Mouse (Mus musculus) liver, adult 2 months (tissue): ENCODE results near the gene Aipl1. TPM values are rescaled to one million over a fixed set of nuclear protein-coding genes. Genes with fewer than 3 reads are reported as not detected.

Experiments
- DNase-seq: peaks from one replicate; pipeline ENCODE4 v3.0.0-alpha.2; 2011; ENCODE audit warnings: low read depth, low spot score; ENCODE audit errors: extremely low read depth
- H3K27ac ChIP-seq: fragments of 200-500 bp; replicated peaks from 2 replicates; pipeline ENCODE4 v1.5.1; 2012; ENCODE audit warnings: low read depth, mild to moderate bottlenecking, control low read depth, inconsistent platforms, low read length; ENCODE audit not compliant: insufficient read depth
- H3K27me3 ChIP-seq: fragments of 200-500 bp; 2 replicates; pipeline ENCODE4 v1.6.1; 2012; ENCODE audit warnings: mild to moderate bottlenecking, moderate library complexity, low read length, inconsistent platforms; ENCODE audit not compliant: control insufficient read depth, insufficient read depth
- H3K36me3 ChIP-seq: fragments of 200-500 bp; 2 replicates; pipeline ENCODE4 v1.6.1; 2012; ENCODE audit warnings: low read length, inconsistent platforms; ENCODE audit not compliant: control insufficient read depth, insufficient read depth
- H3K4me1 ChIP-seq: fragments of 200-500 bp; 2 replicates; pipeline ENCODE4 v1.6.1; 2011; ENCODE audit warnings: low read length; ENCODE audit not compliant: control insufficient read depth, insufficient read depth
- H3K4me3 ChIP-seq: fragments of 200-500 bp; 2 replicates; pipeline ENCODE4 v1.5.1; 2011; ENCODE audit warnings: low read depth, mild to moderate bottlenecking, control low read depth, low read length, moderate library complexity; ENCODE audit not compliant: insufficient read depth
- H3K79me2 ChIP-seq: fragments of 200-500 bp; 2 replicates; pipeline ENCODE4 v1.6.1; 2012; ENCODE audit warnings: inconsistent platforms, mild to moderate bottlenecking, low read length, moderate library complexity; ENCODE audit not compliant: control insufficient read depth, insufficient read depth
- H3K9ac ChIP-seq: fragments of 200-500 bp; 2 replicates; pipeline ENCODE4 v1.6.1; 2012; ENCODE audit warnings: low read depth, mild to moderate bottlenecking, control low read depth, inconsistent platforms, low read length
- CTCF ChIP-seq: fragments of 200-500 bp; IDR thresholded peaks from 2 replicates; pipeline ENCODE4 v1.5.1; 2011; ENCODE audit warnings: low read depth, low read length, control low read depth
- POLR2A ChIP-seq: fragments of 200-500 bp; IDR thresholded peaks from 2 replicates; pipeline ENCODE4 v1.6.1; 2011; ENCODE audit warnings: low read length, control low read depth; ENCODE audit not compliant: insufficient read depth; ENCODE audit errors: extremely low read depth
- WGBS: fragments of 180-500 bp; shearing (Covaris S2); methylation state at CpG from one replicate; pipeline ENCODE4 v1.1.7; 2018; 5-methylcytosine and 5-hydroxymethylcytosine counted together
- polyA plus RNA-seq: library from polyadenylated mRNA; depleted of rRNA; stranded (reverse); fragments of >200 nt; gene quantifications from 2 replicates; pipeline ENCODE4 v1.2.3, GENCODE M21; 2012; rRNA removed
- total RNA-seq: library from RNA; depleted of rRNA; stranded (reverse); fragments of >200 nt; gene quantifications from 2 replicates; pipeline ENCODE4 v1.2.3, GENCODE M21; 2014; rRNA removed

Gene Aipl1
- total RNA-seq = not detected in 2 replicates
- polyA plus RNA-seq = not detected in 2 replicates

GRCm38 (mm10) chr11:72037409-72037808 is at the start of gene Aipl1:
Gene Aipl1 (minus strand): TSS chr11:72037509.
- DNase-seq = no peak
- WGBS = 70% methylated on average over 4 of the region's 4 CpGs
- Histone ChIP-seq H3K4me1 (no peaks in the 10 kb centered on the region), H3K79me2 (no peaks in the 10 kb centered on the region), H3K9ac (no peak within 1 kb of the TSS), H3K36me3 (no peaks in the 10 kb centered on the region), H3K4me3 (no peak within 1 kb of the TSS), H3K27ac (no peak within 1 kb of the TSS), H3K27me3 (no peaks in the 10 kb centered on the region; the same call in 1 of the 2 replicates)
- TF ChIP-seq CTCF = no peak
- TF ChIP-seq POLR2A = no peak

DNA sequence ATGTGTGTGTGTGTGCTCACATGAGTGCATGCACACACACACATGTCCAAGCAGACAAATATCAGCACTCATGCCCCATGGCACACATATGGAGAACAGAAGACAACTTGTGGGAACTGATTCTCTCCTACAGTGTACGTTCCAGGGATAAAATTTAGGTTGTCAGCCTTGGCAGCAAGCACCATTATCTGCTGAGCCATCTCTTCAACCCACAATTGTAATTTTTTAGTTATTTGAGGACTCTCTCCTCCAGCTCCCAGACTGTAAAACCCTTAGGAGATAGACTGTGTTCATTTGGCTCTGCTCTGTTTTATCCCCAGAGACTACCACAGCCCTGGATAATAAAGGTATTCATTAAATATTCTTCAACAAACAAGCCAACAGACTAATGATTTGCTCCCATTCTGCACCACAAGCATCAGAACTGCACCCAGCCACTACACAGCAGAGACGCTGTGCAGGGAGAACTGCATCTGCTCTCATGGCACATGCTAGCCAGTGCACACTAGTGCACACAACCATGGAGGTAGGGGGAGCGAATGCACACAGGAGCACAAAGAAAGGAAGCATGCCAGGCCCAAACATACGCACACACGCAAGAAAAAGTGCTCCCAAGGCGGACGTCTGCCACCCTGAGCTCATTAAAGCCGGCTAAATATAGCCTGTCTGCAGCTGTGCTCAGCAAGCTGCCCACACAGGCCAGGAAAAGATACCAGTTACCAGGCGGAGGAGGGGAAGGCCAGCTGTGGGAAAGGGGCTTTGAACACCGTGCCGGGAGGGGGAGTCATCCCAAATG is 49.1 kb upstream of the Aipl1 start:
- Histone ChIP-seq H3K4me1 (no peaks in the 10 kb centered on the region), H3K9ac (no peak overlapping the region), H3K79me2 (no peaks in the 10 kb centered on the region), H3K36me3 (no peaks in the 10 kb centered on the region), H3K27me3 (no peaks in the 10 kb centered on the region), H3K4me3 (no peak overlapping the region), H3K27ac (no peak overlapping the region)
- no peak for TF ChIP-seq POLR2A
- no peak for TF ChIP-seq CTCF
- DNase-seq = no peak
- 71% methylated on average over 11 of the region's 11 CpGs for WGBS

- 96% methylated on average over 15 of the region's 15 CpGs for WGBS
These were observed 47.0 kb upstream of the Aipl1 start for GRCm38 (mm10) chr11:72084337-72084736.

GRCm38 (mm10) chr11:72082601-72083000 is 45.3 kb upstream of the Aipl1 start:
- DNase-seq = peak; percentile 11
- TF ChIP-seq CTCF (no peak), POLR2A (no peak)
- Histone ChIP-seq H3K4me3 (no peak overlapping the region), H3K9ac (no peak overlapping the region), H3K36me3 (no peaks in the 10 kb centered on the region), H3K4me1 (no peaks in the 10 kb centered on the region), H3K27ac (no peak overlapping the region), H3K27me3 (no peaks in the 10 kb centered on the region), H3K79me2 (no peaks in the 10 kb centered on the region)
- WGBS = 65% methylated on average over 4 of the region's 4 CpGs

More at GRCm38 (mm10) chr11:72084337-72084736, 47.0 kb upstream of the Aipl1 start:
- TF ChIP-seq POLR2A = no peak
- no peak for TF ChIP-seq CTCF
- Histone ChIP-seq H3K36me3 (no peaks in the 10 kb centered on the region), H3K27ac (no peak overlapping the region), H3K4me3 (no peak overlapping the region), H3K4me1 (no peaks in the 10 kb centered on the region), H3K79me2 (no peaks in the 10 kb centered on the region), H3K27me3 (no peaks in the 10 kb centered on the region), H3K9ac (no peak overlapping the region)
- DNase-seq = no peak

GRCm38 (mm10) chr11:72080461-72080860 is 43.2 kb upstream of the Aipl1 start:
- TF ChIP-seq POLR2A (no peak), CTCF (no peak)
- H3K27ac ChIP-seq = no peak overlapping the region
- H3K4me1 ChIP-seq = no peaks in the 10 kb centered on the region
- 91% methylated on average over 6 of the region's 6 CpGs for WGBS
- no peak overlapping the region for H3K9ac ChIP-seq
- no peaks in the 10 kb centered on the region for H3K79me2 ChIP-seq
- H3K27me3 ChIP-seq = no peaks in the 10 kb centered on the region
- H3K4me3 ChIP-seq = no peak overlapping the region
- no peak for DNase-seq
- no peaks in the 10 kb centered on the region for H3K36me3 ChIP-seq

DNA sequence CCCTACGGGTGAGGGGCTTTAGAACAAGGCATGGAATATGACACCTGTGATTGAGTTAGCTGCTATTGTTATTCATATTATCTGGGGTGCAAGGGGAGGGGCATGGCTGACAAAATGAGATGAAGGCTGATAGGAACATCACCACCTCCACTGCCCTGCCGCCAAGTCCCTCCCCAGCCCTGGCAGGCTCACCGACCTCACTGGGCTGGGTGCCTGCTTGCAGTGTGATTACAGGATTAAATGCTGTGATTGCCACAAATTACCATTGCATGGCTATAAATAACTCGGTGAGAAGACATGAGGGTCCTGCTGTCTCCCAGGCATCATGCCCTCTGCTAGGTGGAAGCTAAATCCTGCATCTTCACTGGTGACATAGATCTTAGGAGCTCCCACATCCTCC is 41.3 kb upstream of the Aipl1 start:
- Histone ChIP-seq H3K9ac (no peak overlapping the region), H3K79me2 (no peaks in the 10 kb centered on the region), H3K27ac (no peak overlapping the region), H3K36me3 (no peaks in the 10 kb centered on the region), H3K4me3 (no peak overlapping the region), H3K27me3 (no peaks in the 10 kb centered on the region), H3K4me1 (no peaks in the 10 kb centered on the region)
- no peak for DNase-seq
- WGBS = 57% methylated on average over 4 of the region's 4 CpGs
- TF ChIP-seq POLR2A = no peak
- TF ChIP-seq CTCF = no peak
